Mouse (Mus musculus) megakaryocyte, adult 5-6 weeks (primary cell): ENCODE results near the gene Cic. TPM values are rescaled to one million over a fixed set of nuclear protein-coding genes. Genes with fewer than 3 reads are reported as not detected.
"Not testable (repeated sequence)": the region's sequence is repeated elsewhere in the genome, so short reads cannot be mapped to it uniquely, and the experiment has no call there.

Experiments used
- ATAC-seq: 2 replicates; pipeline ENCODE4 v1.8.0; 2016; ENCODE audit warnings: mild to moderate bottlenecking, inconsistent platforms; ENCODE audit not compliant: poor library complexity, severe bottlenecking
- total RNA-seq, 2 experiments: library from RNA; stranded (forward) in 1 of 2; stranded (reverse) in 1 of 2; fragments of 153-499, 151-499 nt in 1 of 2; fragments of 221-1000, 200-1000 nt in 1 of 2; gene quantifications; 2 replicates each; pipeline versions ENCODE4 v1.2.3 to v1.2.4; 2015 to 2017

Cic gene
- total RNA-seq, 2 experiments from 2014 or later, result 55.5 to 174 TPM

DNA sequence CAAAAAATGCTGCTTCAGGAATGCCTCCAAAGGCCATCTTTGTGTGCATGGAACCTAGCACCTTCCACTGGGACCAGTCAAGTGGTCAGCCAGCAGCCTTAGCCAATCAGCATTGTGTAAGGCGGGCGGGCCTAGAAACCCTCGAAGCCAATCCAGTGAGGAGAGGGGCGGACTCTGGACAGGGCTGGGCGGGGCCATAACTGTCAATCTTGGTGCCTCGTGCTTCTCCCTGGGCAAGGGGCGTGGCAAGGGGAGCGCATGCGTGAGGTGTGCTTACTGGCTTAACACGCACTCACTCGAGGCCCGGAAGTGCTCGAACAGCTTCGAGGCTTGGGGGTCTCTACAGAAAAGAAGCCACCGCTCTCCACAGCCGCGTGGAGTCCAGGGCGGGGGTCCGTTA, 33.6 kb downstream of the Cic start, which contains the start of gene Prr19:
Gene Prr19 (plus strand): TSS at position 349 of the 400 bp plus-strand sequence.
- ATAC-seq, result no peak

DNA sequence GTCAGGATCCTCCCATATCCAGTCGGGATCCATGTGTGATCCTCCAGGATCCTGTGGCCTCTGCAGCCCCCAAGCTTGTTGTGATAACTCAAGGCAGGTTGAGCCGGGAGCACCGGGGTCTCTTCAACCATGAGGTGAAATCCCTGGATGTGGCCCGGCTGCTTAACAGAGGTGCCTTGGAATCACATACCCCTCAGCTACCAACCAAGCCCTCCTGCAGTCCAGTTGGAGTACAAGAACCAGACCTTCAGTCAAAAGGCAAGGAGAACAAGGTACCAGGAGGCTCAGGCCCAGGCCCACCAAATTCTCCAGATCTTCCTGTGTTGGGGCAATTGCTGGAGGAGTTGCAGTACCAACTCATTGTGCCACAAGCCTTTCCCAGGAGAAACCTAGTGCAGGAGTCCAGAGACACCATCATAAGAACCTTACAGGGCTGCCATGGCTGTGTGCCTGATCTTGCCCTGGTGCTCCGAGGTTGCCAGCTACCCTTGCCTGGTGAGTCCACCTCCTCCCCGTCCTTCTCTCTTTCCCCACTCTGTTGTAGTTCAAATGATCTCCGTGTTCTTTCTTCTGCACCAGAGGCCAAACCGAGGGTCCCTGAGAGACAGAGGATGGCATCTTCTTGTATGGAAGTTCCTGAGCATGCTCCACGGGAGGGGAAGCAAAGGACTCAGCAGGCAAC, 35.6 kb downstream of the Cic start:
- no peak for ATAC-seq

DNA sequence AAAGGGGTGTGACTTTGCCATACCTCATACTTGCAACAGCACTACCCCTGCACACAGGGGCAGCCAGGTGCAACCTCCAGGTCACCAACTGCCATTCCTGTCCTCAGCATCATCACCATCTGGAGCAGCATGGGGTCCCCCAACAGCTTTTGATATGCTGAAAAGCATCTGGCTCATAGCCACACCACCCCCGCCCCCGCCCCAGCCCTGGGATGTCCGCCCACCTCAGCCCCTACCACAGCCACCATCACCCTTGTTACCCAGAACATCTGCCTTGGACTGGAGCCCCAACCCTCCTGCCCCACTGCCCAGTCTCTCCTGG, 36.1 kb downstream of the Cic start:
- ATAC-seq, result no peak

DNA sequence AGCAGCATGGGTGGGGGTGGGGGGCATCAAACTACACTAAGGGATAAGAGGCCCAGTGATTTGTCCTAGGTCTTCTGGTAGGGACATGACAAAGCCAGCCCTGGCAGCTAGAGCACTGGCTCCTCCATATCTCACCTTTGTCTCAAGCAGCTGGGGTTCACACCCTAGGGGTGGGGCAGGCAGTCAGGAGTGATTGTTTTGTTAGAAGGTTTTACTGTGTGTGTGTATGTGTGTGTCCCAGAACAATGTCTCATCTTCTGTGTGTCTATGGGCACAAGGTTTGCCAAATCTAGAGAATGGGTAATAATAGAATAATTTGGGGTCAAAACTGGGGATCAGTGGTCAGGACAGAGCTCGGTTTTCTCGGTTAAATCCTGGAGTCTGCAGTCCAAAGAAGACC, 38.0 kb downstream of the Cic start:
- no peak for ATAC-seq

DNA sequence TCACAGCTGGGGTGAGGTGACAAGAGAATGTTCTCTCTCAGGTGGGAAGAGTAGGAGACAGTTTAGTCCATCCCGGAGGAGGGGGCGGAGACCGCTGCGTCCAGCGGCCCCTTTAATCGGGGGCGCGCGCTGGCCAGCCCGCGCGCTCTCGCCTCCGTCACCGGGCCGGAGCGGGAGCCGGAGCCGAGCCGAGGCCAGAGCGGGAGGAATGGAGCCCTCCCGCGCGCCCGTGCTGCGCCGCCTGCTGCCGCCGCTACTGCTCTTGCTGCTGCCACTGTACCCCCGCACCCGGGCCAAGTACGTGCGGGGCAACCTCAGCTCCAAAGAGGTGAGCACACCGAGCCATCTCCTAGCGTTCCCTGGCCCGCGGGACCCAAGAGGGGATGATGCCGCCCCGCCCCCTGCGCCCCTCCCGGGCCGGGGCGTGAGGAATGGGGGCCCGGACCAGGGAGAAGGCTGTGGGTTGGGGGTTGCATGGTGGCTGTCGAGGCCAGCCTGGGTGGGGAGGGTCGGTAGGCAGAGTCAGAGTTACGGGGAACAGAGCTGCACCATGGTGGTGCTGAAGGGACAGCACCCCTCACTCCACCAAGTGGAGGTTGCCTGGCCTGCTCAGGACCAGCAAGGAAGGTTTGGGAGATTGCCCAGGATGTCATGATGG, 38.6 kb downstream of the Cic start, which contains the start of gene Tmem145:
Gene Tmem145 (plus strand): TSS at position 151 of the 658 bp plus-strand sequence.
- no peak for ATAC-seq

DNA sequence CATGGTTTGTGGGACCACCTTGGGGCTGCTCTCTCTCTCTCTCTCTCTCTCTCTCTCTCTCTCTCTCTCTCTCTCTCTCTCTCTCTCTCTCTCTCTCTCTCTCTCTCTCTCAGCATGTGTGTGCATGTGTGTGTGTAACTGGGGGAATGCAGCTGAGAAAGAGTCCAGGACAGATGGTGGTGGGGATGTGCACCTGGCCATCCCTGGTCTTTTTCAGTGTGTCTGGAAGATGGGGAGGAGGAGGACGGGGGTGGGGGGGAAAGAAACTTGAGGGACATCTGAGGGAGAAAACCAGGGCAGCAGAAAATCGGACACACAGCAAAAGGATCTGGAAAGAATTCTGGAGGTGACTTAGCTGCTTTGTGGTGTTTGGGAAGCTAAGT, 39.1 kb downstream of the Cic start:
- ATAC-seq, result no peak

DNA sequence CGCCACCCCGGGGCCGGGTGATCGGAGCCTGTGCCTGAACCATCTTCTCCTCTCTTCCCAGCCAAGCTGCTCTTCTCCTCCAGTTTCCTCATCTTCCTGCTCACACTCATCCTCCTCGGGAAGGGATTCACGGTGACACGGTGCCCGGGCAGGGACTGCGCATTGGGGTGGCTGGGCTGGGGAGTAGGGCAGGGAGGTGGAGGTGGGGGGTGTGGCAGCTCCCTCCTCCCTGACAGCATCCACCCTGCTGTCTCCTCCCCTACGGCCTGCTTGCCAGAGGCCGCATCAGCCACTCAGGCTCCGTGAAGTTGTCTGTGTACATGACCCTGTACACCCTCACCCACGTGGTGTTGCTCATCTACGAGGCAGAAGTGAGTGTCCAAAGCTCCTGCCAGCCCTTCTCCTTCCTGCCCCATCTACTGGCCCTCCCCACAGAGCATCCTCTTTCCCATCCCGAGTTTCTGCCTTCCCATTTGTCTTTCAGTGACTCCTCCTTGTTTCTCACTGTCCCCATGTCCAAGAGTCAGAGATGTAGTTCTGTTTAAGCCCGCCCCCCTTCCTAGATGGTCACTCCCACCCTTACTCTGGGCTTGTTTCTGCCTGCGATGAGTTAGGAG, 41.3 kb downstream of the Cic start:
- ATAC-seq, result no peak

DNA sequence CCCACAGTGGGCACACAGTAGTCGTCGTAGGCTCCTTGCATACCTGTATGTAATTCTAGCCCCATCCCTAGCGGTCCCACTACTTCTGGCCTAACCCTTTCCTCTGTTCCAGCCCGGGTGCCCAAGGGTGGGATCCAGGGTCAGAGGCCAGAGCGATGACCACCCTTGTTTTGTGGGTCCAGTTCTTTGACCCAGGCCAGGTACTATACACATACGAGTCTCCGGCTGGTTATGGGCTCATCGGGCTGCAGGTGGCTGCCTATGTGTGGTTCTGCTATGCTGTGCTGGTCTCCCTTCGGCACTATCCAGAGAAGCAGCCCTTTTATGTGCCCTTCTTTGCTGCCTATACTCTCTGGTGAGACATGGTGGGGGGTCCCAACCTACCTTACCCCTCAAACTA, 41.9 kb downstream of the Cic start:
- ATAC-seq, result no peak

DNA sequence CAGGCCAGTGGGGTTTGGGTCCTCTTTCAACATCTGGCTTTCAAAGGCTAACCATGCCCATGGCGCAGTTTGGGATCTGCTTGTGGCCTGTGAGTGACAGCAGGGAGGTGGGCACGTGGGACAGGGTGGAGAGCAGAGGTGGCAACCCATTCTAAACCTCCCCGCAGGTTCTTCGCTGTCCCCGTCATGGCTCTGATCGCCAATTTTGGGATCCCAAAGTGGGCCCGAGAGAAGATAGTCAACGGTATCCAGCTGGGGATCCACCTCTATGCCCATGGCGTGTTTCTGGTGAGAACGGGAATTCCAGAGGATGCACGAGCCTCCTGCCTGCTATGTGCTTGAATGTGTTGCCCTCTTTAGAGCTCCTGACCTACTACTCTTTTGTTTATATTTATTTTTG, 43.7 kb downstream of the Cic start:
- ATAC-seq, result no peak

DNA sequence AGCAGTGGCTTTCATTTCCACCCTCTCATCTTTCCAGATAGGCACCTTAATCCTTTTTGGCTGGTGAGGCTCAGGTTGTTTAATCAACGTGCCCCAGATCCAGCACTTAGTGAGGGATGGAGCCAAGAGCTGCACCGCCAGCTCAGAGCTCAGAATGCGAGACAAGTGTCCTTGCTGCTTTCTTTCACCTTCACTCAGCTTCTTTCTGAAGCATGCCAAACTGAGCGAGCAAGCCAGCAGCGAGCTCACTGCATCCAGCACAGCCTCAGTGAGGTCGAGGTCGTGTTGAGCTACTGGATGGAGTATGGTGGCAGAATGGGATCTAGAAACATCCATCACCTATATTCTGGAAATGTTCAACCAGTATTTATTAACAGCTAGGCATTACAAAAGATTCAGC, 45.8 kb downstream of the Cic start:
- ATAC-seq, result no peak

DNA sequence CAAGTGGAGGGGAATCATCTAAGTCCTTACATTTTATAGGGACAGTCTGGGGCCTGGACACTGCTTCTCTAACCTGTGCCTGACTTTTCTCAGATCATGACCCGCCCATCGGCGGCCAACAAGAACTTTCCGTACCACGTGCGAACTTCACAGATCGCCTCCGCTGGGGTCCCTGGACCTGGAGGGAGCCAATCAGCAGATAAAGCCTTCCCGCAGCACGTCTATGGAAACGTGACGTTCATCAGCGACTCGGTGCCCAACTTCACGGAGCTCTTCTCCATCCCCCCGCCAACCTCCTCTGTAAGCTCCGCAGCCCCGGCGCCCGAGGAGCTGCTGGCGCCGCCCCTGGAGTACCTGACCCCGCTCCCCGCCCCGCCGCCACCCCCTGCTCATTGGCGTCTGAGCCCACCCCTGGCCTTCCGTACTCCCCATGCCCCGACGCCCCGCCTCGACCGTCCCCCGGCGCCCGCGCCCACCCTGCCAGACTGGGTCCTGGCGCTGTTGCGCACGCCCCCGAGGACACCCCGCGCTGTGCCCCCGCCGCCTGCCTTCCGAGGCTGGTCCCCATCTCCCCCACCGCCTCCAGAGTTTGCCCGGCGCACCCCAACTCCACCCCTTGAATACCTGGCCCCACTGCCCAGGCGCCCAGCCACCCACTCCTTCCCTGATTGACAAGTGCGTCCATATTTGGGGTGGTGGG, 47.3 kb downstream of the Cic start:
- no peak for ATAC-seq

DNA sequence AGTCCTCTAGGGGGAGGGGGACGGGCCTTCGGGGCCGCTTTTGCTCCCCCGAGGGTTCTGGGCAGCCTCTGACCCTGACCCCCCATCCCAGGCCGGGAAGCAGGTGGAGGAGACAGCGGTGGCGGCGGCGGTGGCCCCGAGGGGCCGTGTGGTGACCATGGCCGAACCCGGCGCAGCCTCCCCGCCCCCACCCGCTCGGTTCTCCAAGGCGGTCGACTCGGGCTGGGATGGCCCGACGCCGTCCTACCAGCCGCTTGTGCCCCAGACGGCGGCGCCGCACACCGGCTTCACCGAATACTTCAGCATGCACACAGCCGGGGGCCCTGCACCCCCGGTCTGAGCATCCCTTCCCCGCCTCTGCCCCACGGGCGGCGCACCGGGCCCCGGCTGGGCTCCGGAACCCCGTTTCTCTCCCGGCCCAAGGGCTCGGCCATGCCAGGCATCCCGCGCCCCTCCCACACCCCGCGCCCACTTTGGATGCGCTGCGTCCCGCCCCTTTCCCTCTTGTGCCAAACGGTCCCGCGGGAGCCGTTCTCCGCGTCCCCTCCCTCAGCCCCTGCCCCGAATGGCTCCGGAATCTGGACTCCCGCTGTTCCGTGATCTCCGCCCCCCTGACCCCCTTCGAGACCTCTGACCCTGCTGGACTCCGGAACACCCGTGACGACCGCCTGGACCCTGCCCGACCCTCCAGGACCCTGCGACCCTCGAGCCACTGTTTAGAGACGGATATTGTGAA, 48.0 kb downstream of the Cic start:
- no peak for ATAC-seq

DNA sequence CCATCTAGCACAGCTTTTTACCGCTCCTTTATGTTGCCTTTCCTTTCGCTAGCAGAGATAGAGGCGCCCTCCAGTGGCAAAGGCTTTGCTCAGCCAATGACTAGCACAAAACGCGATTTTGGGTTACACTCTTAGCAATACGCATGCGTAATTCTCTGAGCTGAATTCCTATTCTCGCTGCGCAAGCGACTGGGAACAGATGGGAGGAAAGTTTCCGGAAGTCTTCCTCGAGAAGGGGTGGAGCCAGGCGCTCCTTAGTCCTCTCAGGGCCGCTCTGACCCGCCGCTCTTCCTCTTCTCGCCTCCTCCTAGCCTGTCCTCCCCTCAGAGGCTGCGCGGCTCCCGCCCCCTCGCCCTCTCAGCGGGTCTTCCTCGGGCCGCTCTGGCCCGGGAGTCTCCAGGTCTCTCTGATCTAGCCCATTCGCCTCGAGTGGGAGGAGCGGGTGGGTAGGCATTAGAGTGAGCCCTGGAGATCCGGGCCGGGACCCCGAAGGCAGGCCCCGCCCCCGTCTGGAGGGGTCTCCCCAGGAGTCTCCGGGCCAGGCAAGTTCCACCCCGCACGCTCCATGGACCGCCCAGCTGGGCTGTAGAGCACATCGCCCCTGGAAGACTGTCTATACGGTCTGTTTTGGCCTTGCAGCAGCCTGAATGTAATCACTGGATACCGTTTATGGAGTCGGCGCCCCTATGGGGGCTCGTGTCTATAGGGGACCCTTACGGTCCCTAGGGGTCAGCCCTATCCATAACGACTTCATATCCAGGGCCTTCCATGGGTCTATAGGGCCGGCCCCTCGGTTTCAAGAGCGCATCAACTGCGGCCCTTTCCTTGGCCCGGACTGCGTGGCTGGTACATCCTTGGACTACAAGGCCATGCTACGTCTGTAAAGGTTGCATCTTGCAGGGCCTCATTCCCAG, 49.3 kb downstream of the Cic start, which contains the start of gene Megf8:
Gene Megf8 (plus strand): TSS at position 633 of the 914 bp plus-strand sequence.
- peak; percentile 87 for ATAC-seq

DNA sequence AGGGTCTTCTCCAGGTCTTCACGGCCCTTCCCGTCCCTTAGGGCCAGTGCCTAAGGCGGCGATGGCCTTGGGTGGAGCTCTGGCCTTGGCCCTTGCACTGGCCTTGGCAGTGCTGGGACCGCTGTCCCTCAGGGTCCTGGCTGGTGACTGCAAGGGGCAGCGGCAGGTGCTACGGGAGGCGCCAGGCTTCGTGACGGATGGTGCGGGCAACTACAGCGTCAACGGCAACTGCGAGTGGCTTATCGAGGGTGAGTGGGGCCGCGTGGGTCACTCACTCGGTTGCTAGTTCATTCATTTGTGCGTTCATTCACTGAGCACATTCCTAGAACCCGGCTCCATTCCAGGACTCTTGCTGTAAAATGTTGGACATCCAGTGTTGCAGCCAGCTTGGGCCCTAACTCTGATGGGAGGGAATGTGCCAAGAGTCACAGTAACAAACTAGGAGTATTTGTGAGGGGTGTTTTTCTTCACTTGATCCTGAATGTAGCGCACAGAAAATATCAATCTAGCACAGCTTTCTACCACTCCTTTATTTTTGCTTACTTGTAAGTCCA, 50.0 kb downstream of the Cic start:
- ATAC-seq, result no peak

DNA sequence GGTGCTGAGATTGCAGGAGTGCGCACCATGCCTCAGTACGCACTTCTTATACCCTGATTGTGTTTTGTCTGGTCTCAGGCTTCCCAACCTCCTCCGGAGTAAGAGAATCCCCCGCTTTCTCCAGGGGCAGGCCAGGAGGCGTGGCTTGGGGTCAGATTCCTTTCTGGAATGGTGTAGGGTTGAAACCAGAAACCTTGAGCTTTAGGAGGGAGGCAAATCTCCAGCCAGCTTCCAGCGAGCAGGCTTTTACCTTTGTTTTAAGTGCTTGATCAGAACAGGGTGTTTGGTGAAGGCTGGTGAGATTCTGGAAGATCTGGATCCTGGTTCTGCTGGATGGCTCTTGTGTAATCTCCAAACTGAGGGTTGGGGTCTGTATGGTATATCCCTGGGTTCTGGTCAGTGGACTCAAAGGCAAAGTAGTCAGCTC, 54.6 kb downstream of the Cic start:
- ATAC-seq, result no peak

DNA sequence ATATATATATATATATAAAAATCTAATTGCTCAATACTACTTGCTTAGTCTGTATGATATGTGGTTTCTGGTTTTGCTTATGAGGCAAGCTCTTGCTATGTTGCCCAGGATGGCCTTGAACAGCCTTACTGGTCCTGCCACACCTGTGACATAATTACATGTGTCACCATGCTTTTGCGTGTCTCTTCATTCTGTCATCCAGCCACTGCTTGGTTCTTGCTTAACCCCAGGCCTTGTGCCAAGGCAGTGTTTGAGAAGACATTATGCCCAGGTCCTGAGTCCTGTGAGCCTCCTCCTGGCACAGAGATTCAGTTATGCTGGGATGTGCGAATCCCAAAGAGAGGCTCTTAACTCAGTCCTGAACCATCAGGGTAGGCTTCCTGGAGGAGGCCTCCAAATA, 55.7 kb downstream of the Cic start:
- ATAC-seq, result no peak

DNA sequence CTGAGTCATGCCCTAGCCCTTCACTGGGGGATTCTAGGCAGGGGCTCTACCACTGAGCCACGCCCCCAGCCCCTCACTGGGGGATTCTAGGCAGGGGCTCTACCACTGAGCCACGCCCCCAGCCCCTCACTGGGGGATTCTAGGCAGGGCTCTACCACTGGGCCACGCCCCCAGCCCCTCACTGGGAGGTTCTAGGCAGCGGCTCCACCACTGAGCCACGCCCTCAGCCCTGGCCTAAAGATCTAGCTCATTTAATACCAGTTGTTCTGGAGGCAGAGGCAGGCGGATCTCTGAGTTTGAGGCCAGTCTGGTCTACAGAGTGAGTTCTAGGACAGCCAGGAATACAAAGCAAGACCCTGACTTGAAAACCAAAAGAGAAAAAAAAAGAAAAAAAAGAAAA, 57.9 kb downstream of the Cic start:
- not testable (repeated sequence) for ATAC-seq

DNA sequence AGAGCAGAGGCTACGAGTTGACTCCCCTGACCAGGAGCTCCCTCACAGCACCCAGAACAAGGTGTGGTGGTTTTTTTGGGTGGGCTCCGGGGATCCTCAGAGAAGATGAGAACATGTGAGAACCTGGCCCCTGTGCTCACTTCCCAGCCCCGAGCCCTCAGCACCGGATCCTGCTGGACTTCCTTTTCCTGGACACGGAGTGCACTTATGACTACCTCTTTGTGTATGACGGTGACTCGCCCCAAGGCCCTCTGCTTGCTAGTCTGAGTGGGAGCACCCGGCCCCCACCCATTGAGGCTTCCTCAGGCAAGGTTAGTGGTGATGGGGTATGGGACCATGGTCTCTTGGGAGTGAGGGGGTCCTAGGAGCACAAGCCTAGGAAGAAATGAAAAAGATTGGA, 58.7 kb downstream of the Cic start:
- no peak for ATAC-seq

DNA sequence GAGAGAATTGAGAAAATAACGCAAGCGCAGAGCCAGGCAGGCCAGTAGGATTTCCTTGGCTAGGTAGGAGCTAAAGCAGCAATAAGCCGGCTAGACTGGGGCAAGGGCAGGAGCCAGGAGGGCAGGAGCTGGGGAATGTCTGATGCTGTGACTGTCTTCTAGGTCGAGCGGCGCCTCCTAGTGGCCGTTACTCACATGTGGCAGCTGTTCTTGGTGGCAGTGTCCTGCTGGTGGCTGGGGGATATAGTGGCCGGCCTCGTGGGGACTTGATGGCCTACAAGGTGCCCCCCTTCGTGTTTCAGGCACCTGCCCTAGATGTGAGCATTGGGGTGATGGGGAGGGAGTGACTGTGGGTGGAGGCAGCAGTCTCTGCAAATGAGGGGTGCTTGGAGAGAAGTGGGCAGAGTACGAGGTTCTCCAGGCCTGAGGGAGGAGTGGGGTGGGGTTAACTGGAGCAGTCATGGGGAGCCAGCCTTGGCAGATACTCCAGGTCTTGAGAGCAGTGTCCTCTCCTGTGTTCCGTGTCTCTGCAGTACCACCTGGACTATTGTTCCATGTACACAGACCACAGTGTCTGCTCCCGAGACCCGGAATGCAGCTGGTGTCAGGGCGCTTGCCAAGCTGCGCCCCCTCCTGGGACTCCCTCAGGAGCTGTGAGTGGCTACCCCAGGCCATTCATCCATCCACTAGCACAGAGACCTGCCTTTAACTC, 66.2 kb downstream of the Cic start:
- ATAC-seq, result peak; percentile 74
